8 mouse cellular contexts compared by ENCODE assay signal in genomic region chr10:80100982-80101381, GRCm38 (mm10). TPM values are rescaled to one million over a fixed set of nuclear protein-coding genes. Genes with fewer than 3 reads are reported as not detected.
DNase-seq lines count a peak whose midpoint lies in the region; ATAC-seq and TF ChIP-seq lines count a peak whose summit lies in the region.

No protein-coding gene starts in this region.

- TF ChIP-seq EP300 in heart, adult 2 months (IDR thresholded peaks at IDR 0.05; ENCODE audit: insufficient read depth, low read depth, low read length): no peak

- intact Hi-C loops in heart, adult 2 months (cut with DNase I): no loop called here
- intact Hi-C loops in gastrocnemius, postnatal 14 days (cut with DNase I; ENCODE audit: low total_unique reads): no loop called here

- peak overlapping the region; percentile 31 for H3K27ac ChIP-seq in heart, adult 2 months
- no peak overlapping the region for H3K27ac ChIP-seq in midbrain, embryonic 15.5 days

- no peaks in the 10 kb centered on the region for H3K27me3 ChIP-seq in heart, adult 2 months (ENCODE audit: control insufficient read depth, insufficient read depth, low read length)
- no peaks in the 10 kb centered on the region for H3K27me3 ChIP-seq in midbrain, embryonic 15.5 days (replicated peaks)

- WGBS in heart, adult 2 months: 31% methylated on average over 11 of the region's 11 CpGs
- 70% methylated on average over 11 of the region's 11 CpGs for WGBS in midbrain, embryonic 15.5 days

- no peaks in the 10 kb centered on the region for H3K9me3 ChIP-seq in midbrain, embryonic 15.5 days

- peak overlapping the region; percentile 93; the same call in 1 of the 2 replicates for H3K4me2 ChIP-seq in midbrain, embryonic 15.5 days

- no peaks in the 10 kb centered on the region for H3K36me3 ChIP-seq in heart, adult 2 months (ENCODE audit: control insufficient read depth, insufficient read depth, low read length)
- no peaks in the 10 kb centered on the region for H3K36me3 ChIP-seq in midbrain, embryonic 15.5 days (replicated peaks)

- ATAC-seq in midbrain, embryonic 15.5 days (replicated peaks): no peak

- no peak for TF ChIP-seq POLR2A in heart, adult 2 months (IDR thresholded peaks at IDR 0.05; ENCODE audit: insufficient read depth, low read depth, low read length)

- TF ChIP-seq CTCF in heart, adult 2 months (IDR thresholded peaks at IDR 0.05): no peak

- H3K4me1 ChIP-seq in heart, adult 2 months (ENCODE audit: control insufficient read depth, insufficient read depth, low read length): peaks cover 23% of the 10 kb centered on the region
- H3K4me1 ChIP-seq in midbrain, embryonic 15.5 days: peaks cover 23% of the 10 kb centered on the region

- H3K79me2 ChIP-seq in heart, adult 2 months (replicated peaks; ENCODE audit: control insufficient read depth, insufficient read depth, low read length): peaks cover 16% of the 10 kb centered on the region

- peak overlapping the region; percentile 56 for H3K9ac ChIP-seq in heart, adult 2 months (ENCODE audit: low read depth, low read length)
- no peak overlapping the region for H3K9ac ChIP-seq in midbrain, embryonic 15.5 days

- peak; percentile 44 for DNase-seq in urinary bladder, postnatal 25 days (ENCODE audit: low spot score)
- DNase-seq in urinary bladder, adult 2 months (ENCODE audit: low spot score): no peak
- peak in 1 of 2 experiments; percentile 56 for DNase-seq in heart, adult 2 months
- peak; percentile 62 to 83 for DNase-seq in kidney, postnatal 25 days
- no peak for DNase-seq in frontal cortex, adult 2 months (ENCODE audit: extremely low spot score in 1 of 2, low spot score in 1 of 2)
- no peak for DNase-seq in gastrocnemius, postnatal 14 days
- no peak for DNase-seq in frontal cortex, postnatal 10 days (ENCODE audit: low spot score in 2 of 2)

- peak overlapping the region; percentile 83; the same call in 1 of the 2 replicates for H3K4me3 ChIP-seq in heart, adult 2 months
- no peak overlapping the region for H3K4me3 ChIP-seq in midbrain, embryonic 15.5 days

RNA-seq across cellular contexts. Expression of gene Sbno2, which starts 4.4 kb away (rescaled TPM):
- polyA plus RNA-seq in urinary bladder, adult 2 months (2012; rRNA removed): 34.0 and 35.4 TPM in 2 replicates
- 10 to 100 TPM; 10.6 to 11.2 TPM for total RNA-seq in heart, adult 2 months (2021)
- 16.9 and 18.0 TPM in 2 replicates for polyA plus RNA-seq in heart, adult 2 months (2012; rRNA removed)
- polyA plus RNA-seq in midbrain, embryonic 15.5 days (2015; fragmentation: Nextera tagmentation; extraction: Ambion mirVana): 13.8 and 16.8 TPM in 2 replicates
- 26.6 TPM in 2 replicates for polyA plus RNA-seq in frontal cortex, adult 2 months (2012; rRNA removed)
- 1 to 10 TPM; 6.2 to 6.3 TPM for total RNA-seq in gastrocnemius, postnatal 14 days (2021)

RNA-seq across cellular contexts. Expression of gene Stk11, which starts 14.6 kb away (rescaled TPM):
- polyA plus RNA-seq in urinary bladder, adult 2 months (2012; rRNA removed): 77.3 and 89.9 TPM in 2 replicates
- 100 to 1,000 TPM; 140 to 161 TPM for total RNA-seq in heart, adult 2 months (2021)
- 127 and 144 TPM in 2 replicates for polyA plus RNA-seq in heart, adult 2 months (2012; rRNA removed)
- polyA plus RNA-seq in midbrain, embryonic 15.5 days (2015; fragmentation: Nextera tagmentation; extraction: Ambion mirVana): 19.6 and 20.5 TPM in 2 replicates
- polyA plus RNA-seq in frontal cortex, adult 2 months (2012; rRNA removed): 93.8 and 96.3 TPM in 2 replicates
- 10 to 100 TPM; 87.6 to 98.0 TPM for total RNA-seq in gastrocnemius, postnatal 14 days (2021)

RNA-seq across cellular contexts. Expression of gene Atp5d, which starts 37.5 kb away (rescaled TPM):
- 367 and 372 TPM in 2 replicates for polyA plus RNA-seq in urinary bladder, adult 2 months (2012; rRNA removed)
- total RNA-seq in heart, adult 2 months (2021): 1,000 to 10,000 TPM; 1,015 to 1,150 TPM
- polyA plus RNA-seq in heart, adult 2 months (2012; rRNA removed): 1,139 and 1,938 TPM in 2 replicates
- polyA plus RNA-seq in midbrain, embryonic 15.5 days (2015; fragmentation: Nextera tagmentation; extraction: Ambion mirVana): 444 and 468 TPM in 2 replicates
- 606 and 673 TPM in 2 replicates for polyA plus RNA-seq in frontal cortex, adult 2 months (2012; rRNA removed)
- 100 to 1,000 TPM; 657 to 736 TPM for total RNA-seq in gastrocnemius, postnatal 14 days (2021)

RNA-seq across cellular contexts. Expression of gene Cbarp, which starts 39.7 kb away (rescaled TPM):
- 9.2 and 12.2 TPM in 2 replicates for polyA plus RNA-seq in urinary bladder, adult 2 months (2012; rRNA removed)
- total RNA-seq in heart, adult 2 months (2021): 1 to 10 TPM; 3.9 to 4.9 TPM
- polyA plus RNA-seq in heart, adult 2 months (2012; rRNA removed): 3.0 and 4.3 TPM in 2 replicates
- polyA plus RNA-seq in midbrain, embryonic 15.5 days (2015; fragmentation: Nextera tagmentation; extraction: Ambion mirVana): 65.7 and 66.9 TPM in 2 replicates
- polyA plus RNA-seq in frontal cortex, adult 2 months (2012; rRNA removed): 252 and 288 TPM in 2 replicates
- total RNA-seq in gastrocnemius, postnatal 14 days (2021): 1 to 10 TPM; 1.6 TPM

RNA-seq across cellular contexts. Expression of gene Midn, which starts 47.1 kb away (rescaled TPM):
- 21.2 and 30.5 TPM in 2 replicates for polyA plus RNA-seq in urinary bladder, adult 2 months (2012; rRNA removed)
- 100 to 1,000 TPM in 1 of 2 experiments, 10 to 100 TPM in 1; 96.2 to 102 TPM for total RNA-seq in heart, adult 2 months (2021)
- 50.1 and 74.5 TPM in 2 replicates for polyA plus RNA-seq in heart, adult 2 months (2012; rRNA removed)
- polyA plus RNA-seq in midbrain, embryonic 15.5 days (2015; fragmentation: Nextera tagmentation; extraction: Ambion mirVana): 29.5 and 29.9 TPM in 2 replicates
- 36.5 and 43.7 TPM in 2 replicates for polyA plus RNA-seq in frontal cortex, adult 2 months (2012; rRNA removed)
- total RNA-seq in gastrocnemius, postnatal 14 days (2021): 10 to 100 TPM; 40.3 to 43.6 TPM

Comparison
In these comparisons a context has a peak if more than half of its experiments do, and no peak if none do; other contexts are left out.
1. DNase-seq: peak in urinary bladder, postnatal 25 days (single experiment) and kidney, postnatal 25 days (2 of 2); none in urinary bladder, adult 2 months (single experiment), frontal cortex, adult 2 months (0 of 2), gastrocnemius, postnatal 14 days (single experiment) and frontal cortex, postnatal 10 days (0 of 2).